Mouse (Mus musculus): Measurements from ENCODE around the gene Car9.

GRCm38 (mm10) chr4:43558028-43558630 lies 51.4 kb downstream of the Car9 start:
- TF ChIP-seq CTCF (IDR thresholded peaks at IDR 0.05; ENCODE audit: low read depth) (no peak), EP300 (IDR thresholded peaks at IDR 0.05; ENCODE audit: low read depth) (no peak)

Measured in liver, embryonic 14.5 days (tissue).